Mouse (Mus musculus): ENCODE data around the gene Ctnnbl1. TPM values are rescaled to one million over a fixed set of nuclear protein-coding genes. Genes with fewer than 3 reads are reported as not detected.

Ctnnbl1 gene
- polyA plus RNA-seq (2012; ENCODE audit: insufficient read depth, insufficient read length, missing spikeins), result 22.7 and 25.0 TPM in 2 replicates

- H3K4me1 ChIP-seq (ENCODE audit: control insufficient read depth, insufficient read depth, low read length), result peaks cover 4% of the 10 kb centered on the region; the same call in 1 of the 2 replicates
- peak within 1 kb of the TSS; percentile 96 for H3K4me3 ChIP-seq (ENCODE audit: insufficient read depth, low read length)
- no peak for TF ChIP-seq CTCF (IDR thresholded peaks at IDR 0.05; ENCODE audit: low read depth, low read length)
- no peak within 1 kb of the TSS for H3K27ac ChIP-seq (ENCODE audit: insufficient read depth, low read depth, low read length)
These were observed at the start of gene Ctnnbl1 for GRCm38 (mm10) chr2:157736854-157737850. Ctnnbl1 (plus strand) TSS chr2:157737401.

GRCm38 (mm10) chr2:157687506-157687905, 49.7 kb upstream of the Ctnnbl1 start:
- H3K27ac ChIP-seq (ENCODE audit: insufficient read depth, low read depth, low read length), result no peak overlapping the region
- peaks cover 12% of the 10 kb centered on the region for H3K4me1 ChIP-seq (ENCODE audit: control insufficient read depth, insufficient read depth, low read length)
- TF ChIP-seq POLR2A (IDR thresholded peaks at IDR 0.05; ENCODE audit: borderline replicate concordance, low read depth, low read length) (no peak), CTCF (IDR thresholded peaks at IDR 0.05; ENCODE audit: low read depth, low read length) (no peak)
- no peak overlapping the region for H3K4me3 ChIP-seq (ENCODE audit: insufficient read depth, low read length)

GRCm38 (mm10) chr2:157691266-157692105, 45.7 kb upstream of the Ctnnbl1 start:
- H3K4me3 ChIP-seq (ENCODE audit: insufficient read depth, low read length), result no peak overlapping the region
- H3K4me1 ChIP-seq (ENCODE audit: control insufficient read depth, insufficient read depth, low read length), result peaks cover 12% of the 10 kb centered on the region
- TF ChIP-seq CTCF (IDR thresholded peaks at IDR 0.05; ENCODE audit: low read depth, low read length) (no peak), POLR2A (IDR thresholded peaks at IDR 0.05; ENCODE audit: borderline replicate concordance, low read depth, low read length) (no peak)
- no peak overlapping the region for H3K27ac ChIP-seq (ENCODE audit: insufficient read depth, low read depth, low read length)

- Histone ChIP-seq H3K4me1 (ENCODE audit: control insufficient read depth, insufficient read depth, low read length) (peaks cover 12% of the 10 kb centered on the region), H3K27ac (ENCODE audit: insufficient read depth, low read depth, low read length) (no peak overlapping the region), H3K4me3 (ENCODE audit: insufficient read depth, low read length) (no peak overlapping the region)
- TF ChIP-seq POLR2A (IDR thresholded peaks at IDR 0.05; ENCODE audit: borderline replicate concordance, low read depth, low read length) (no peak), CTCF (IDR thresholded peaks at IDR 0.05; ENCODE audit: low read depth, low read length) (no peak)
These were observed 44.8 kb upstream of the Ctnnbl1 start for GRCm38 (mm10) chr2:157692365-157692932.

- H3K27ac ChIP-seq (ENCODE audit: insufficient read depth, low read depth, low read length), result no peak overlapping the region
- H3K4me1 ChIP-seq (ENCODE audit: control insufficient read depth, insufficient read depth, low read length), result peaks cover 4% of the 10 kb centered on the region; the same call in 1 of the 2 replicates
- TF ChIP-seq POLR2A (IDR thresholded peaks at IDR 0.05; ENCODE audit: borderline replicate concordance, low read depth, low read length) (no peak), CTCF (IDR thresholded peaks at IDR 0.05; ENCODE audit: low read depth, low read length) (no peak)
- H3K4me3 ChIP-seq (ENCODE audit: insufficient read depth, low read length), result no peak overlapping the region
These were observed 43.6 kb upstream of the Ctnnbl1 start for GRCm38 (mm10) chr2:157693576-157693975.

- no peak overlapping the region for H3K4me3 ChIP-seq (ENCODE audit: insufficient read depth, low read length)
- no peak overlapping the region for H3K27ac ChIP-seq (ENCODE audit: insufficient read depth, low read depth, low read length)
- H3K4me1 ChIP-seq (ENCODE audit: control insufficient read depth, insufficient read depth, low read length), result no peaks in the 10 kb centered on the region
- TF ChIP-seq POLR2A (IDR thresholded peaks at IDR 0.05; ENCODE audit: borderline replicate concordance, low read depth, low read length), result no peak
- no peak for TF ChIP-seq CTCF (IDR thresholded peaks at IDR 0.05; ENCODE audit: low read depth, low read length)
These were observed 40.9 kb upstream of the Ctnnbl1 start for GRCm38 (mm10) chr2:157696297-157696731.

- no peak overlapping the region for H3K4me3 ChIP-seq (ENCODE audit: insufficient read depth, low read length)
- H3K27ac ChIP-seq (ENCODE audit: insufficient read depth, low read depth, low read length), result no peak overlapping the region
- TF ChIP-seq POLR2A (IDR thresholded peaks at IDR 0.05; ENCODE audit: borderline replicate concordance, low read depth, low read length) (no peak), CTCF (IDR thresholded peaks at IDR 0.05; ENCODE audit: low read depth, low read length) (no peak)
- no peaks in the 10 kb centered on the region for H3K4me1 ChIP-seq (ENCODE audit: control insufficient read depth, insufficient read depth, low read length)
These were observed 34.0 kb upstream of the Ctnnbl1 start for GRCm38 (mm10) chr2:157703155-157703554.

- H3K4me1 ChIP-seq (ENCODE audit: control insufficient read depth, insufficient read depth, low read length), result no peaks in the 10 kb centered on the region
- H3K27ac ChIP-seq (ENCODE audit: insufficient read depth, low read depth, low read length), result no peak overlapping the region
- TF ChIP-seq CTCF (IDR thresholded peaks at IDR 0.05; ENCODE audit: low read depth, low read length), result no peak
- no peak for TF ChIP-seq POLR2A (IDR thresholded peaks at IDR 0.05; ENCODE audit: borderline replicate concordance, low read depth, low read length)
- no peak overlapping the region for H3K4me3 ChIP-seq (ENCODE audit: insufficient read depth, low read length)
These were observed 32.0 kb upstream of the Ctnnbl1 start for GRCm38 (mm10) chr2:157704991-157705776.

- no peak overlapping the region for H3K27ac ChIP-seq (ENCODE audit: insufficient read depth, low read depth, low read length)
- TF ChIP-seq POLR2A (IDR thresholded peaks at IDR 0.05; ENCODE audit: borderline replicate concordance, low read depth, low read length), result no peak
- TF ChIP-seq CTCF (IDR thresholded peaks at IDR 0.05; ENCODE audit: low read depth, low read length), result no peak
- no peak overlapping the region for H3K4me3 ChIP-seq (ENCODE audit: insufficient read depth, low read length)
- H3K4me1 ChIP-seq (ENCODE audit: control insufficient read depth, insufficient read depth, low read length), result no peaks in the 10 kb centered on the region
These were observed 31.4 kb upstream of the Ctnnbl1 start for GRCm38 (mm10) chr2:157705777-157706158.

Data from bone marrow macrophage, adult 2 months (primary cell).